18 mouse cellular contexts compared by ENCODE assay signal in genomic region chr2:76610326-76611104, GRCm38 (mm10). TPM values are rescaled to one million over a fixed set of nuclear protein-coding genes. Genes with fewer than 3 reads are reported as not detected.
DNase-seq lines count a peak whose midpoint lies in the region; ATAC-seq and TF ChIP-seq lines count a peak whose summit lies in the region.
"Had no signal": no experiment of that assay in that cellular context is flagged by ENCODE, and none has a peak within 500 bp of the region (broad histone marks: within the 10 kb centered on the region; RNA-seq: fewer than 3 reads in every experiment).

No protein-coding gene starts in this region.

- no peaks in the 10 kb centered on the region for H3K9me3 ChIP-seq in lung, embryonic 14.5 days (ENCODE audit: low read depth, low read length)
- H3K9me3 ChIP-seq: forebrain, embryonic 12.5 days; heart, embryonic 10.5 days; hindbrain, embryonic 10.5 days; liver, embryonic 13.5 days had no signal

- H3K4me1 ChIP-seq in lung, embryonic 14.5 days (ENCODE audit: insufficient read depth), result no peaks in the 10 kb centered on the region
- H3K4me1 ChIP-seq in lung, adult 2 months (ENCODE audit: control insufficient read depth, insufficient read depth, low read length), result peaks cover 4% of the 10 kb centered on the region
- no peaks in the 10 kb centered on the region for H3K4me1 ChIP-seq in cerebellum, adult 2 months (ENCODE audit: control insufficient read depth, insufficient read depth, low read length)
- H3K4me1 ChIP-seq: forebrain, embryonic 12.5 days; heart, embryonic 10.5 days; hindbrain, embryonic 10.5 days; liver, embryonic 13.5 days had no signal

- H3K4me2 ChIP-seq in lung, embryonic 14.5 days, result no peak overlapping the region
- H3K4me2 ChIP-seq: forebrain, embryonic 12.5 days; liver, embryonic 13.5 days; midbrain, embryonic 11.5 days had no signal

- H3K9ac ChIP-seq in lung, embryonic 14.5 days, result no peak overlapping the region
- H3K9ac ChIP-seq: forebrain, embryonic 12.5 days; liver, embryonic 13.5 days had no signal

- TF ChIP-seq POLR2A in lung, adult 2 months (IDR thresholded peaks at IDR 0.05; ENCODE audit: borderline replicate concordance, extremely low read depth, low read depth, low read length), result no peak
- no peak for TF ChIP-seq POLR2A in cerebellum, adult 2 months (IDR thresholded peaks at IDR 0.05; ENCODE audit: borderline replicate concordance, insufficient read depth, low read length)

- DNase-seq in lung, embryonic 14.5 days, result peak; percentile 31
- DNase-seq in lung, adult 2 months, result no peak
- peak; percentile 4 for DNase-seq in NIH3T3 (ENCODE audit: low read depth)
- peak; percentile 77 for DNase-seq in large intestine, adult 2 months (ENCODE audit: low read depth, low spot score)
- no peak for DNase-seq in T-cell, adult 2 months (ENCODE audit: low spot score)
- DNase-seq in cerebellum, adult 8-10 months, result no peak
- no peak for DNase-seq in cerebellum, adult 2 months
- DNase-seq: cerebellum, adult 9-11 months; kidney, adult 2 months; liver, embryonic 13.5 days; spleen, adult 18-20 months had no signal

- 63% methylated on average over 10 of the region's 10 CpGs for WGBS in lung, embryonic 14.5 days
- WGBS in lung, adult 2 months, result 45% methylated on average over 10 of the region's 10 CpGs
- WGBS in large intestine, adult 2 months, result 19% methylated on average over 10 of the region's 10 CpGs
- WGBS in cerebellum, adult 2 months, result 70% methylated on average over 10 of the region's 10 CpGs

- no peak overlapping the region for H3K27ac ChIP-seq in lung, embryonic 14.5 days (ENCODE audit: low read depth)
- no peak overlapping the region for H3K27ac ChIP-seq in cerebellum, adult 2 months (ENCODE audit: insufficient read depth, low read length)
- H3K27ac ChIP-seq: forebrain, embryonic 12.5 days; heart, embryonic 10.5 days; hindbrain, embryonic 10.5 days; liver, embryonic 13.5 days had no signal

- no peak for ATAC-seq in lung, embryonic 14.5 days (ENCODE audit: insufficient read depth)
- ATAC-seq in monocyte, adult 5-6 weeks (replicated peaks; ENCODE audit: insufficient number of reproducible peaks, low FRiP score, low TSS enrichment, poor library complexity, severe bottlenecking), result peak; percentile 73; the same call in 1 of the 2 replicates
- ATAC-seq: CD4-positive, CD25-positive, alpha-beta regulatory T cell, adult 4 months had no signal

- H3K36me3 ChIP-seq in lung, embryonic 14.5 days (ENCODE audit: insufficient read depth), result no peaks in the 10 kb centered on the region
- H3K36me3 ChIP-seq: forebrain, embryonic 12.5 days; heart, embryonic 10.5 days; hindbrain, embryonic 10.5 days; liver, embryonic 13.5 days had no signal

- TF ChIP-seq CTCF in lung, embryonic 14.5 days (IDR thresholded peaks at IDR 0.05; ENCODE audit: low read depth), result no peak
- no peak for TF ChIP-seq CTCF in lung, adult 2 months (IDR thresholded peaks at IDR 0.05; ENCODE audit: insufficient read depth, low read length)
- no peak for TF ChIP-seq CTCF in cerebellum, adult 2 months (IDR thresholded peaks at IDR 0.05; ENCODE audit: borderline replicate concordance, insufficient read depth, low read depth, low read length)

- H3K27me3 ChIP-seq in lung, embryonic 14.5 days (ENCODE audit: insufficient read depth, low read length), result no peaks in the 10 kb centered on the region
- no peaks in the 10 kb centered on the region for H3K27me3 ChIP-seq in cerebellum, adult 2 months (ENCODE audit: control insufficient read depth, insufficient read depth, low read length)
- H3K27me3 ChIP-seq: forebrain, embryonic 12.5 days; liver, embryonic 13.5 days had no signal

- H3K4me3 ChIP-seq in lung, embryonic 14.5 days (ENCODE audit: low read depth, low read length), result no peak overlapping the region
- H3K4me3 ChIP-seq in lung, adult 2 months (replicated peaks; ENCODE audit: extremely low read depth, low read depth, low read length), result no peak overlapping the region
- no peak overlapping the region for H3K4me3 ChIP-seq in cerebellum, adult 2 months (replicated peaks; ENCODE audit: insufficient read depth, low read depth, low read length)
- H3K4me3 ChIP-seq: forebrain, embryonic 12.5 days; heart, embryonic 10.5 days; hindbrain, embryonic 10.5 days; liver, embryonic 13.5 days had no signal

RNA-seq across cellular contexts. Expression of gene Prkra, which starts 37.3 kb away (rescaled TPM):
- polyA plus RNA-seq in lung, embryonic 14.5 days (2014; fragmentation: Nextera tagmentation; extraction: Ambion mirVana), result 77.3 and 79.4 TPM in 2 replicates
- polyA plus RNA-seq in lung, adult 2 months (2012; rRNA removed), result 11.2 and 11.6 TPM in 2 replicates
- polyA plus RNA-seq in large intestine, adult 2 months (2012; rRNA removed), result 18.3 and 26.3 TPM in 2 replicates
- 7.7 to 16.5 TPM (median 9.2 TPM) in 3 replicates for total RNA-seq in monocyte, adult 5-6 weeks (2017)
- polyA plus RNA-seq in cerebellum, adult 2 months (2012; rRNA removed), result 33.1 and 33.3 TPM in 2 replicates

RNA-seq across cellular contexts. Expression of gene Pjvk, which starts 37.8 kb away (rescaled TPM):
- 0.78 and 0.88 TPM in 2 replicates for polyA plus RNA-seq in lung, embryonic 14.5 days (2014; fragmentation: Nextera tagmentation; extraction: Ambion mirVana)
- not detected in 2 replicates for polyA plus RNA-seq in lung, adult 2 months (2012; rRNA removed)
- not detected in 2 replicates for polyA plus RNA-seq in large intestine, adult 2 months (2012; rRNA removed)
- not detected in 3 replicates for total RNA-seq in monocyte, adult 5-6 weeks (2017)
- 0.19 and 0.20 TPM in 2 replicates for polyA plus RNA-seq in cerebellum, adult 2 months (2012; rRNA removed)
- total RNA-seq: gastrocnemius, adult 18-20 months had no signal
- polyA plus RNA-seq: CD4-positive, CD25-positive, alpha-beta regulatory T cell, adult 4 months; liver, embryonic 13.5 days had no signal

Comparison
In these comparisons a context has a peak if more than half of its experiments do, and no peak if none do; other contexts are left out.
1. DNase-seq: peak in lung, embryonic 14.5 days (single experiment), NIH3T3 (single experiment) and large intestine, adult 2 months (single experiment); none in lung, adult 2 months (single experiment), T-cell, adult 2 months (single experiment), cerebellum, adult 8-10 months (single experiment) and cerebellum, adult 2 months (0 of 2).